Mouse (Mus musculus): ENCODE data around the gene Elavl3.

- no peak for TF ChIP-seq POLR2A (IDR thresholded peaks at IDR 0.05; ENCODE audit: extremely low read depth, insufficient read depth, low read length)
- TF ChIP-seq CTCF (IDR thresholded peaks at IDR 0.05; ENCODE audit: low read depth, low read length) = no peak
Measured at GRCm38 (mm10) chr9:22001633-22002032, 50.2 kb downstream of the Elavl3 start.

All from liver, adult 2 months (tissue).